Mouse (Mus musculus): ENCODE results near the gene Nfil3.
A peak's percentile ranks its signal among the peaks of the same experiment; 100 is the strongest.

Nfil3 gene

DNA sequence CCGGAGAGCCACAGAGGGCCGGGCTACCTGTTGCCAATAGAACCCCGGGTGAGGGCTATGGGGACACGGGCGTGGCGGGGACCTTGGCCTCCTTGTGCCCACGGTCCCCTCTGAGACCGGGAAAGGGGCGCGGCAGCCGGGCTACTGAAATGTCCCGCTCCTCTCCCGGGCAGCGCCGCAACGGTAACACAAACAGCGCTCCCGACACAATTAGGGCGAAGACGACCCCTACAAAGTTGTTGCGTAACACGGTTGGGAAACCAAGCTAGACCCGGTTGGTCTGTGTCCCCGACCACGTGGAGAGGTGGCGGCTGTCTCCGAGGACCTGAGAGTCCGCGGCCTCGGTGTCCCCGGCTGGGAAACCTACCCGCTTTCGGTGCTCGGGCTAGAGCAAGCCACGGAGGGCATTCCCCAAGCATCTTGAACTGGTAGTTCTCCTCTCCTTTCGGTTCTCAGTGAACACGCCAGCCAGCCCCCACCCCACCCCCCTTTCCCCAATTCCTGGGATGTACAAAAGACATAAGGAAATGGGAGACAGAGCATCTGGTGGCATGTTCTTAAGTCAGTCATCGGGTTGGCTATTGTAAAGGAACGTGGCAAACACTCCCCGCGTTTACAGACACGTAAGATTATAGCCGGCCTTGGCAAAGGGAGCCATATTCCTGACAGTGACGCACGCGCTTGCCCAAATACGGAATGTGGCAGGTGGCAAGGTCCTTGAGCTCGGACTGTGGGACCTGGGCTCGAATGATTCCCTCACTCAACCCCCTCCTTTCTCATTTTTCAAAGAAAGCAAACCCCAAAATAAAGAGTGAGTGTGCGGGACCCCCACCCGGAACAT, 788 bp upstream of the Nfil3 start:
- peak; percentile 61 for DNase-seq (ENCODE audit: low read depth)

DNA sequence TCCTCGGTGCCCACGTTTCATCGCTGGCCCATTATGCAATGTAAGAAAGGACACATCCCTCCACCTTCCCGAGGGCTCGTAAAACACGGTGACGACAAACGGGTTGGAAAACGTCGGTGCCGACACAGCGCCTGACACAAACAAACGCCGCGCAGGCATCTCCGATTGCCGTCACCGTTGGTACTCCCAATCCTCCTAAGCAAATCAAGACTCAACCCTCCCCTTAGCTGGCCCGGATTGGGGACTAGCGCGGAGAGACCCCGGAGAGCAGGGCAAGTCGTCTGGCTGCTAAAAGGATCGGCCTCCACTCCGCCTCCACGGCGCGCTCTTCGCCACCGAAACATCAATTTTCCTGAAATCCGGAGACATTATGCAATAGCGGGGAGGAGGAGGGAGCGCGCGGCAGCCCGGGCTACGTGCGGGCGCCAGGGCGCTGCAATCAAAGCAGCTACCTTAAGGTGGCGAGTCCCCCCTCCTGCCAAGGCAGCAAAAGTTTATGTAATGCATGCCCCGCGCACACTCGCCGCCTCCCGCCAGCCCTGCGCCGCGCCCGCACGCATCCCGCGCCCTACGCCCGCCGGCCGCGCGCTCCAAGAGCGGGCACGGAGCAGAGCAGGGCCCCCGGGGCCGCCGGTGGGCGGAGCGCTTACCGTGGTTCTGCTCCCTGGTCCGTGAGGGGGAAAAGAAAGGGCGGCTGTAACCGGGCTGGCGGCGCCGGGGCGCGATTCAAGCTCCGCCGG, 492 bp downstream of the Nfil3 start:
- DNase-seq (ENCODE audit: low read depth): peak; percentile 81

DNA sequence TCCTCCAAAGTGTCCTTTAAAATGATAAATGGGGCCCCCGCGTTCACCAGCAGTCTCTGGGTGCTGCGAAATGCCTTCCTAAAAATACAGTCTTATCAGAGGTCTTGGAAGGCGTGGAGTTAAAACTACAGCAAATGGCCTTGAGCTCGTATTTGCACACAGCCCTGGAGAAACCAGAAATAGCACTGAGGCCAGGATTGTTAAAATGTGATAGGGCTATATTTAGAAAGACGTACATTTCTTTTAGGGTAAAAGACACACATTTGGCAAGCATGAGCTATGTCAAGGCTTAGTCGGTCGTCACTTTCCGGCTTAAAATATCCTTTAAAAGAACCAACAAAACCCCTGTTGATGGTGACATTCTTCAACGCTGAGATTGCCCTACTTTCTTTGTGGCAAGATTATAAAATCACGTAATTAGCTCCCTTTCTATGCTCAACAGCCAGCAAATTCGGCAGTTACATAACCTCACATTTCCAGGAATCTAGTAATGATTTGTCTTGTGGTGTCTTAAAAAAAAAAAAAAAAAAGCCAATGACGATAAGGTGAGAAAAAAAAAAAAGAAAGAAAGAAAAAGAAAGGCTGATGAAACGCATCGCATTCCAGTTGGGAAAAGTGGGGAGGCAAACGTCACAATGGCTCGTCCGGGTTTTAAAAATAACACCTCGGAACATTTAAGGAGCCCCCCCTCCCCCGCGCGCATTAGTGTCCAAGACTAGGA, 1.4 kb downstream of the Nfil3 start:
- peak; percentile 46 for DNase-seq (ENCODE audit: low read depth)

DNA sequence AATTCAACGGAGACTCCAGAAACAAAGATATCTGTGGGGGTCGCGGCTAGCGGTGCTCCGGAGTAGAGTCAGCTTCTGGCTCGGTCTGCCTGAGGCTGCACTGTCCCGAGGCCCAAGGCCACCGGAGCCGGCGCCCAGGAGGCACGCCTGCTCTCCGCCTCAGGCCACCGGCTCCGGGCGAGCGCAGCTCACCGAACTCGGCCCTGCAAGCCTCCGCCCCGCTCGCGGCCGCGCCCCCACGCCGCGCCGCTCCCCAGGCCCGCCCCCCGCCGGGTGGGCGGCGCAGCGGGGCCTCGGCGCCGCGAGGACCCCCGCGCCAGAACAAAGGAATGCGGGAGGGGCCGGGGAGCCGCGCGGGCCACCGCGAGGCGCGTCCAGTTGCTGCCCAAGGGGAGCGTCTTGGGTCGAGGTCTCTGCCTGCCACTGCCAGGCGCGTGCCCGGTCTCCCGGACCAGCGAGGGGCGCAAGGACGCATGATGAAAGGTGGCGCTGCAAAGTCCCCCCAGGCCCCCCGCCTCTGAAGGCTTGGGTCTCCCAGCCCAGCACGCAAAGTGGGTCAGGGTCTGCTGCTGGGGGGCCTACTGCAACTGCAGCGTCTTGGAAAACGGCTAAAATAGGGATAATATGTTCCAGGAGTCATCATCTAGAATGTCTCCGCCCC, 2.4 kb downstream of the Nfil3 start:
- peak; percentile 13 for DNase-seq (ENCODE audit: low read depth)

DNA sequence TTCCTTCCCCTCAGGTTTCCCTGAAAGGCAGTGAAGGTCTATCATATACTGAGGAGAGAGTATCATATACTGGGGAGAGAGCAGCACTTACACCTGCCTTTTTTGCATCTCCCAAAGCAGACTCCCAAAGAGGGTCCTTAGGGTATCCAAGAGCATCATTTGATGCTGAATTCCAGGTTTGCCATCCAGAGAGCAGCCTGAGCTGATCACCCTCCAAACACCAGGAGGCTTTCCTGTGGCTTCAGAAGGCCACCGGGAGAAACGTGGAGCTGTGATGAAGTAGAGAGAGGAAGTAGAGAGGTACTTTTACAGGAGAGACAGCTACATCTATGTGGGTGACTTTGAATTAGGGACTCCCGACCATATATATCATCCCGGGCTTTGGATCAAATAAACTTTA, 3.1 kb downstream of the Nfil3 start:
- peak; percentile 15 for DNase-seq (ENCODE audit: low read depth)

DNA sequence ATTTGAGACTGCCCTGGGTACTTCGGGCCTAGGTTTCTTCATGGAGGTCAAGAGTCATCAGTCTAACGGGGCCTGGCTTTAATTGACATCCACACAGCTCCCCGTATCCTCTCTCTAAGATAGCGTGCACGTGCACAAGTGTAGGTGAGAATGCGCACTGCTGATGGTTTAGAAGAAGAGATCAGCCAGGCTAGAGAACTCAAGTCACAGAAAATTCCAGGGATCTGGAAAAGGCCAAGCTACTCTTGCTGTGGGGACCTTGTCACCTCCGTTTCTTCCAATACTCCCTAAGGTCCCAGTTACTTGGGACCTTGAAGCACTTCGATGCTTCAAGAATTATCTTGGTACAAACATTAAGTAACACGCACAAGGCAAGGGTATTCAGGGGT, 3.7 kb downstream of the Nfil3 start:
- DNase-seq (ENCODE audit: low read depth): no peak

DNA sequence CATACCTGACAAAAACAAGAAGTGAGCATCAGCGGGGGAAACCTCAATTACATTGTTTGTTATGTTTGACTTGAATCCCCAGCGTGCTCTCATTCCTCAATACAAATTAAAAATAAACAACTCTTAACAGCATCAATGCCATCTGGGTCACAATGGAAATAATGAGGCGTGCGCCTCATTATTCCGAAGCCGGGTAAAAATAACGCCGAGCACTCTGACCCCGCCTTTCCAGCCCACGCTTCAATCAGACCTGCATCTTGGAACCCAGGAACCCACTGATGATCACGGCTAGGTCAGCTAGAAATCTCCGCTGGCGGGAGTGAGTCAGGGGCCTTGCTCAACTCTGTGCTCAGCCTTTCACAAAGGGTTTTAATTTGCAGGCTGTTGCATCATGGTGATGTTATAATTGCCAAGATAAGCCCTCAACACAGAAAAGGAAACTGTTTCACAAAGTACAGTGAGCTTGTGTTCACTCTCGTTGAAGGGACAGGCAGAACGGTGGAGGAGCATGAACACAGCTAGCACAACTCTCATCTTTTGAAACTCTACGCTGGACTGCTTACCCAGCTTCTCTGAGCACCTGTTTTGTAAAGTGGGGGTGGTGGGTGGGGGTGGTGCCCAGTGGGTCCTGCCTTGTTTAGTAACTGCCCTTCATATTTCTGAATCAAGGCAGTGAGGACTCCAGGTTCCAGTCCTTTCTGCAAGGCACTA, 4.2 kb downstream of the Nfil3 start:
- DNase-seq (ENCODE audit: low read depth): peak; percentile 11

DNA sequence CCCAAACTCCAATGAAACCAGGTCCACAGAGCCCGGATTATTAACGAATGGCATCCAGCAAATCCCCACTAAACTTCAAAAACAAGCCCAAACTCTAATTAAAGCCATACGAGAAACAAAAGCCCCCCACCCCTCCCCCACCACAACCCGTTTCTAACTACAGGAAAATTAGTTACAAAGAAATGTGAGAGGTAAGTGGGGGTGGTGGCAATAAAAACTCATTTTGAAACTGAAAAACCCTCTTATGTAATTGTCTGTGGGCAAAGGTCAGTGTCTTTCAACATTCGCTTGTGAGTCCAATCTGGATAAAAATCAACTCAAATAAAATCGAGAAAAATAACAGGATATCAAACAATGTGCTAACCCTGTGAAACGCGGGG, 4.8 kb downstream of the Nfil3 start:
- no peak for DNase-seq (ENCODE audit: low read depth)

DNA sequence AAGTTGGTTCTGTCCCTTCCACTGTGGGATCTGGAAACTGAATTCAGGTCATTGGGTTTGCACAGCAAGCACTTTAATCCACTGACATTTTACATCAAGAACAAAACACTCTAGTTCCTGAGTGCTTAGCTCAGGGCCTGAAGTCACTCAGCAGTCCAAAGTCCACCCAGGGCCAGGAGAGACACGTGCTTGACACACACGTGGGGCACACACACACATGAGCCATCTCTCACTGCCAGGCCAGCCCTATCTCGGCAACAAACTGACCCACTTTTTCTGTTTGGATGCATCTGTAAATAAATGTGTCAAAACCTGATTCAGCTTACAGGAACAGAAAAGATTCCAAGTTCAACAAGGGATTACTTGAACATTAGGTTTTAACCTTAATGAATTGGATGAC, 6.2 kb downstream of the Nfil3 start:
- DNase-seq (ENCODE audit: low read depth): no peak

DNA sequence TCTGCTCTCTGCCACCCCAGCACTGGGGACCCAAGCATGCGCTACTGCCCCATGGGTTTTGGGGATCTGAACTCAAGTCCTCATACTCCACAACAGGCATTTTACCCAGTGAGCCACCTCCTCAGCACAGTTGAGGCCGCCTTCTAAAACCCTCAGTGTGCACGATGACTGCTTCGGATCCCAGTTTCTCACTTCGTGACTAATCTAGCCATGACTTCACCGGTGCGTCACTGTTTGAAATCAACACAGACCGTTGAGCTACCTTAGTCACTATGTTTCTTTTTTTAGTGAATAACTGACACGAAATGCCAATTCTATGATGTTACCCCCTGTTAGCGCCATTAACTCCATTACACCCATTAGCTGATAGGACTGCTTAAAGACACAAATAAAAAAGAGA, 7.4 kb downstream of the Nfil3 start:
- no peak for DNase-seq (ENCODE audit: low read depth)

DNA sequence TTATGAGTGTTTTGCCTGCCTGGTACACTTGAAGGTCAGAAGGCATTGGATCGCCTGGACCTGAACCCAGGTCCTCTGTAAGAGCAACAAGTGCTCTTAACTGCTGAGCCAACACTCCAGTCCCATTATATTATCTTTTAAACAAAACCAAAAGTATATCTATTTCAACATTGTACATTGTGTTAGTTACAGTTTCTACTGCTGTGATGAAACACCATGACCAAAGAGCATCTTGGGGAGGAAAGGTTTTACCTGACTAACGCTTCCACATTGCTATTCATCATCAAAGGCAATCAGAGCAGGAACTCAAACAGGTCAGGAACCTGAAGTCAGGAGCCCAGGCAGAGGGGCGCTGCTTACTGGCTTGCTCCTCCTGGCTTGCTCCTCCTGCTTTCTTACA, 8.2 kb downstream of the Nfil3 start:
- DNase-seq (ENCODE audit: low read depth): no peak

DNA sequence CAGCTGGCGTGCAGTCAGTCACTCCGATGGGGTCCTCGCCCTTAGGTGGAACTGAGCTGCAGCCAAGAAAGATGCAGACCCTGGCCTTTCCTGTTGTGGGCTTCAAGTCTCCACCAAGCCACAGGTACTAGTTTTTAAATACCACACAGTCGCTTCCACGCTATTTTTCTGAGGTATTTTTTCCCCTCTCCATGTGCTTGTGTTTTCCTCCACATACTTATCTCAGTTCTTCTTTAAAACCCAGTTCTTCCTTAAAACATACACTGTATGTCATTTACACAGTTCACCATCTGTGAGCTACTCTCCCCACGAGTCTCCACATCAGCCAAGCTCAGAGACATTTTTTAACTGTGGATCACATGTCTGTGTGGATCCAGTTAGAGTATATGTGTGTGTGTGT, 10.0 kb downstream of the Nfil3 start:
- no peak for DNase-seq (ENCODE audit: low read depth)

DNA sequence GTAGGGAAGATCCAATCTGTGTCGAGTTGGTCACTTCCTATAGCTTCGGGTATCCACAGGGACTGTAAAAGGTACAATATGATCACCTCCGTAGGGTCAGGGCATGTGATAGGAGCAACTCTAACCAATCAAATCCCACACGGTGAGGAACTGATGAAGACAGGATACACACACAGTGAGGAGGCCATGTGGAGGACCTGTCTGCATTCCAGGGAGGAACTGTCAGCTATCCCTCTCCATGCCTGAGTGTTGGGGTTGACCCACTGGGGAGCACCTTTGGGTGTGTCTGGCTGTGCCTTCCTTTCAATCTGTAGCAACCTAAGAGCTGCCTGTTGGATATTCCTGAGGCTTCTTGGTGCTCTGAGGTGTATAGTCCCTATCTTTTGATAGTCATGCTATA, 18.0 kb downstream of the Nfil3 start:
- no peak for DNase-seq (ENCODE audit: low read depth)

DNA sequence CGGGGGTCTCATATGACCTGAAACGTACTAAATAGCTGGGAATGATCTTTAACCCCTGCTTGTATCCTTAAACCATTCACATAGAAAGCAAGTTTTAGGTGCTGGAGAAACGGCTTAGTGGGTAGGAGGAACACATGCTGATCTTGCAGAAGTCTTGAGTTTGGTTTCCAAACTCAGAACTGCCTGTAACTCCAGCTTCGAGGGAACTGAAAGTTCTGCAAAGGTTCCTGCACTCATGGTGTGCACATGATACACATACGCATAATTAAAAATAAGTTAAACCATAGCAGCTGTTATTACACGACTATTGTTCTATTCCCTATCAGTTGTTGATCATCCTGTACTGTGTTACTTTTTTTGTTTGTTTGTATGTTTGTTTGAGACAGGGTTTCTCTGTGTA, 18.5 kb downstream of the Nfil3 start:
- no peak for DNase-seq (ENCODE audit: low read depth)

DNA sequence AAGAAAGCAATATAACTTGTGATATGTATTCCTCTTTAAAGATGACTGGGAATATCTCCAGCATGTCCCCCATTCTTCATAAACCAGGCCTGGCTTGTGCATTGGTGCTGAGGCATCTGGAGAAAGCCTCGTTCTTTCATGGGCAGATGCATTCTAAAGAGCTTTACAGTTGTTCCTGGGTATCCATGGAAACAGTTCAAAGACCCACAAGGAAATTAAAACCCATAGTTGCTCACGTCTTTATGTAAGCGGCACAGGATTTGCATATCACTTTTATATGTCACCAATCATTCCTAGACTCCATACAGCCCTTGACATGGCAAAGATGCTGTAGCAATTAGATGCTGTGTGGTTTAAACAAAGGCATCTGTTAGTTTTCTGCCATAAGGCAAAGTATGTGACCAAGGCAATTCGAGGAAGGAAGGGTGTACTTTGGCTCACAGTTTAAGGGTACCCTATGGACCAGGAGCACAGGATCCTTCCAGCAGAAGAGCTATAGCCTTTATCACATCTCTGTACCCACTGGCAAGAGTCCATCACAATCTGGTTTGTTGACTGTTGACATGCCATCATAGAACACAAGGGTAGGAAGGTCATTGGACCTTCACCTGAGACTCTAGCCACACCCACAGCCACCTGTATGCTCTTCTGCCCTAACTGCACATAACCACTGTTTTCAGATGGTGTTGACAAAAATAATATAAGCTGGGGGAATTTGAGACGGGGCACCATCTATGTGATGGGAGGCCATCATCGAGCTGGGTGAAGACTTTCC, 26.9 kb downstream of the Nfil3 start:
- DNase-seq (ENCODE audit: low read depth): no peak

DNA sequence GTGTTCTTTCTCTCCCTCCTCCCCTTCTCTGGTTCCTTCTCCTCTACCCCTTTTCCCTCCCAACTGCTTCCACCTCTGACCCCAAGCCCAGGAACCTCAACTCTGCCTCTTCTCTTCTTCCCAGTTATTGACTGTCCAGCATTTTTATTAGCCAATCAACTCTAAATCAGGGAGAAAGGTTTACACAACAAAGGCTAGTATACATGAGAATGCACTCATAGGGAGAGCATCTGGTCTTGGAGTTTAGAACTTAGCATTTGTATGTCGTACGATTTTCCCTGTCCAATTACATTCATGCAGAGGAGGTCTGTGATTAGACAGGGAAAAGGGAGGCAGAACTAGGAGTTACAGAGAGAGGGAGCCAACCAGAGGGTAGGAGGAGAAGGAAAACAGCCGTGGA, 31.7 kb downstream of the Nfil3 start:
- DNase-seq (ENCODE audit: low read depth): no peak

DNA sequence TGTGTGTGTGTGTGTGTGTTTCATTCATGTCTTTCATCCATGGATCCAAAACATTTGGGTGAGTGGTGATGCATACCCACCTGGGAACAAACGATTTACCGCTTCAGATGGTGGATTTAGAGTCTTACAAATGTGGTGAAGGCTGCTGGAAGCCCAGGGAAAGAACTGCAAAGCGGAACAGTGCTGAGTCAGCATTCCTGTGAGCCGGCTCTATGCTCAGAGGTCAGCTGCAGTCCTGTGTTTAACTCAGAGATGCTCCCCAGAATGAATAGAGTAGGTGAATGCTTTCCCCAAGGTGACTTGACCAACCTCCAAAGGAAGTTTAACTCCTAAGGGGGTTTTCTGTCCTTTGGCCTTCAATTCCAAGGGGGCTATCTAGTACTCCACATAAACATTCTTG, 33.3 kb downstream of the Nfil3 start:
- DNase-seq (ENCODE audit: low read depth): no peak

DNA sequence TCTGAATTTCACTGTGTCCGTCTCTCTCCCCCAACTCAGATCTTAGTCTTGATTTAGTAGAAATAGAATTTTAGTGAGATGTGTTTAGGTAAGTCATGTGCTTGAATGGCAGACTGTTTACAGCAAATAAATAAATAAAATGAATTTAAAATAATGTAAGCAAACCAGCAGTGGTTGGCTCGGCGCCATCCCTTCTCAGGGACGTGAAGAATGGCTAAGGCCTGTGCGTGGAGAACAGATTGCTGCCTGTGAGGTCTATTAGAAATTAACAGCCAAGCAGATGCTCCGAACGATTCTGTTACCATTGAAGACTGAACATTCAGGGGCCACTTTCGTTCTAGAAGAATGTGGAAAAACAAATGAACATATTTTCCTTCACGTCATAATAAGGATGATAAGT, 35.1 kb downstream of the Nfil3 start:
- DNase-seq (ENCODE audit: low read depth): no peak

DNA sequence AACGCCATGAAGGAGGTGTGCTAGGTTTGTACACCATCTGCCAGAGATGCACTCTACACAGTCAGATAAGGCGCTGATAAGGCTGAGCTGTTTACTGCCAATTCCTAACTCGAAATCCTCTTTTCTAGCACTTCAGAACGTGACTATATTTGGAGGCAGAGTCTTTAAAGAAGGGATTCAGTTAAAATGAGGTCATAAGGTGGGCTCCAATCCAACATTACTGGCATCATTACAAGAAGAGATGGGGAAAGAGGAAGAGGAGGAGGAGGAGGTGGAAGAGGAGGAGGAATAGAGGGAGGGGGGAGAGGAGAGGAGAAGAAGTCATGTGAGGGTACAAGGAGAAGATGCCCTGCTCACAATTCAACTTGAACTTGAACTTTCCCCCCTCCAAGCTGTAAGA, 36.8 kb downstream of the Nfil3 start:
- DNase-seq (ENCODE audit: low read depth): no peak

DNA sequence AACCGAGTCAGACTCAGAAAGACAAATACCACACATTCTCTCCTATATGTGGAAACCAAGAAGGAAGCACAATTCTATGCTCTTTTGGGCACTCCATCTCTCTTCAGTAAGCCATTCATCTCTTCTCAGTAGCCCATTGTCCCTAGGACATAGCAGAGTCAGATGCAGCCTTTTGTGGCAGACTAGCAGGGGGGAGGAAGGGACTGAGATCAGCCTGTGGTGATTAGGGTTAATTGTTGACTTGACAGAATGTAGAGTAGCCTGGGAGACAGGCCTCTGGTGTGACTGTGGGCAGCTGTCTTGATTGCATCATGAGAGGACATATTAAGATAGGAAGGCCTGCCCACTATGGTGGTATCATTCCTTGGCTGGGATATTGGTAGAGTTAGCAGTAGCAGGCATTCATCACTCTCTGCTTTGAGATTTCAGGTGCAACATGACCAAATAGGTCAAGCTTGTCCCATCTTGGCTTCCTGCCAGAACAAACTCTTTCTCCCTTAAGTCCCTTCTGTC, 37.9 kb downstream of the Nfil3 start:
- DNase-seq (ENCODE audit: low read depth): no peak

DNA sequence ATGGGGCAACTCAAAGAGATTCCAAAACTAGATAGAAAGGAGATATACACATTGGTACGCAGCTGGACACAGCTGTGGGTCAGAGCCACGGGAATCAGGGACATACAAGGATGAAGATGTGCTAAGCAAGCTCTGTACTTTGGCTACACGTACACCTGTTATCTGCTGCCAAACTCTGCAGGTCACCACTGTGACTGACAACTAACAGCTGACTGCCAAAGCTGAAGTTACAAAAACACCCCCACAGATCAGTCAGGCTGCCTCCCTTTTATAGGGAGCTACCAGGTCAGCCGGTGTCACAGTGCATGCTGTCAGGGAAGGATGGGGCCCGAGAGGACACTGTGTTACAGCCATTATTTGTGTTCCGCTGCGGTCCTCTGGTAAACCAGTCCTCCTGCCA, 39.9 kb downstream of the Nfil3 start:
- DNase-seq (ENCODE audit: low read depth): no peak

Data from naive thymus-derived CD4-positive, alpha-beta T cell, adult 2 months (primary cell).